Mouse (Mus musculus): ENCODE data around the gene Pnck.

GRCm38 (mm10) chrX:73655529-73655928, 4.4 kb downstream of the Pnck start:
- no peak for TF ChIP-seq TAL1 (IDR thresholded peaks at IDR 0.05; ENCODE audit: low read length)
- no peak for TF ChIP-seq GATA1 (IDR thresholded peaks at IDR 0.05; ENCODE audit: low read length)
